11 mouse cellular contexts compared by ENCODE assay signal in the genomic region with DNA sequence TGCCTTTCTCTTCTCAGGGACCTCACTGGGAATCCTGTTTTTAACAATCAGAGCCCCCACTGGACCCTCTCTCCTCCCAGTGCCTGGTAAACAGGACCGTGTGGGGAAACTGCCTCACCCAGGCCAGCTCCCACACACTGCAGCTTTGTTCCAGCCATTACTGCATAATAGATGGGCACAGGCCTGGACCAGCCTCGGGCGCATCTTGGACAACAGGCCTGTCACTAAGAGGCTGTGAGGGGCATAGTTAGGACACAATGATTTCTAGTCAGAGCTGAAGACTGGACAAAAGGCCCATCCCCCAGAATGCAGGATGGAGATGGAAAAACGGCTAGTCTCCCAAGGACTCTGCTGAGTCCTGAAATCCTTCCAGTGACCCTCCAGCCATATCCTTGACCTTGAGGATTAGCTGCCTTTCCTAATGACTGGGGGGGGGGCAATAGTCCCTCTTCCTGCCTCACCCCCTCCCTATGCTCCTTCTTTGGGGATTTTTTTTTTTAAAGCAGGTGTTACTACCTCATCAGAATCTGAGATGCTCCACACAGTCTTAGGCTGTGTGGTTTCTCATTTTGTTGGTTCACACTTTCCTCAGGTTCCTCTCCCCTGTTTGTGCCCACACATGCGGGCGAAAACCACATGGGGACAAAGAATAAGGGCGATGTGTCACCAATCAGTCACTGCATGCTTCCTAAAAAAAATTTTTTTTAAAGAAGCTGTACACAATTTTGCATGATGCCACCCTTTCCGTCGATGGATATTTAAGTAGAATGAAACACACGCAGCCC. TPM values are rescaled to one million over a fixed set of nuclear protein-coding genes. Genes with fewer than 3 reads are reported as not detected.
DNase-seq lines count a peak whose midpoint lies in the region; ATAC-seq lines count a peak whose summit lies in the region.
"Had no signal": no experiment of that assay in that cellular context is flagged by ENCODE, and none has a peak within 500 bp of the region (broad histone marks: within the 10 kb centered on the region; RNA-seq: fewer than 3 reads in every experiment).

No protein-coding gene starts in this region.

- H3K27ac ChIP-seq in kidney, embryonic 15.5 days = peak overlapping the region; percentile 28; the same call in 1 of the 2 replicates
- no peak overlapping the region for H3K27ac ChIP-seq in kidney, embryonic 14.5 days (ENCODE audit: low read depth, low read length)
- no peak overlapping the region for H3K27ac ChIP-seq in embryonic facial prominence, embryonic 11.5 days (replicated peaks; ENCODE audit: low read depth, low read length)
- H3K27ac ChIP-seq in hindbrain, embryonic 14.5 days = peak overlapping the region; percentile 53
- H3K27ac ChIP-seq in neural tube, embryonic 14.5 days (ENCODE audit: low read depth, low read length) = peak overlapping the region; percentile 35
- H3K27ac ChIP-seq: macrophage had no signal

- DNase-seq in embryonic facial prominence, embryonic 11.5 days (ENCODE audit: low spot score) = no peak
- DNase-seq in hindbrain, embryonic 14.5 days (ENCODE audit: low spot score) = no peak
- DNase-seq in ovary, postnatal 36 days (ENCODE audit: low spot score) = no peak
- DNase-seq in cerebellum, postnatal 25 days = no peak
- DNase-seq: gastrocnemius, postnatal 36 days; kidney, postnatal 4 days had no signal

- H3K27me3 ChIP-seq in kidney, embryonic 15.5 days = no peaks in the 10 kb centered on the region
- no peaks in the 10 kb centered on the region for H3K27me3 ChIP-seq in kidney, embryonic 14.5 days (ENCODE audit: control insufficient read depth, insufficient read depth, low read length)
- no peaks in the 10 kb centered on the region for H3K27me3 ChIP-seq in embryonic facial prominence, embryonic 11.5 days (ENCODE audit: control insufficient read depth, insufficient read depth, low read length)
- no peaks in the 10 kb centered on the region for H3K27me3 ChIP-seq in hindbrain, embryonic 14.5 days (ENCODE audit: control insufficient read depth, insufficient read depth, low read length)
- H3K27me3 ChIP-seq in neural tube, embryonic 14.5 days (ENCODE audit: control insufficient read depth, insufficient read depth, low read length) = no peaks in the 10 kb centered on the region

- H3K4me2 ChIP-seq in kidney, embryonic 15.5 days = no peak overlapping the region
- H3K4me2 ChIP-seq in kidney, embryonic 14.5 days (replicated peaks; ENCODE audit: low read depth, low read length) = no peak overlapping the region
- no peak overlapping the region for H3K4me2 ChIP-seq in embryonic facial prominence, embryonic 11.5 days (ENCODE audit: low read depth, low read length)
- H3K4me2 ChIP-seq in hindbrain, embryonic 14.5 days (replicated peaks) = no peak overlapping the region
- H3K4me2 ChIP-seq in neural tube, embryonic 14.5 days (ENCODE audit: low read depth, low read length) = no peak overlapping the region

- ATAC-seq in kidney, embryonic 15.5 days (replicated peaks; ENCODE audit: low FRiP score) = no peak
- no peak for ATAC-seq in kidney, embryonic 14.5 days (ENCODE audit: low FRiP score, low TSS enrichment)
- ATAC-seq in embryonic facial prominence, embryonic 11.5 days (replicated peaks; ENCODE audit: insufficient number of reproducible peaks, low FRiP score, low TSS enrichment, low read depth) = peak; percentile 64; the same call in 1 of the 2 replicates
- peak; percentile 59; the same call in 1 of the 2 replicates for ATAC-seq in hindbrain, embryonic 14.5 days (ENCODE audit: low FRiP score)
- peak; percentile 47; the same call in 1 of the 2 replicates for ATAC-seq in neural tube, embryonic 14.5 days (ENCODE audit: low read depth)
- ATAC-seq in CD4-positive, CD25-positive, alpha-beta regulatory T cell, adult 4 months = no peak

- H3K9me3 ChIP-seq in kidney, embryonic 15.5 days (replicated peaks) = no peaks in the 10 kb centered on the region
- H3K9me3 ChIP-seq in kidney, embryonic 14.5 days (ENCODE audit: control insufficient read depth, low read length) = no peaks in the 10 kb centered on the region
- H3K9me3 ChIP-seq in embryonic facial prominence, embryonic 11.5 days (replicated peaks; ENCODE audit: control insufficient read depth, low read length) = no peaks in the 10 kb centered on the region
- no peaks in the 10 kb centered on the region for H3K9me3 ChIP-seq in hindbrain, embryonic 14.5 days (ENCODE audit: control insufficient read depth, low read length)
- H3K9me3 ChIP-seq in neural tube, embryonic 14.5 days (ENCODE audit: control insufficient read depth, low read length) = no peaks in the 10 kb centered on the region

- H3K36me3 ChIP-seq in kidney, embryonic 15.5 days = no peaks in the 10 kb centered on the region
- H3K36me3 ChIP-seq in kidney, embryonic 14.5 days (ENCODE audit: control insufficient read depth, insufficient read depth, low read length) = no peaks in the 10 kb centered on the region
- H3K36me3 ChIP-seq in embryonic facial prominence, embryonic 11.5 days (replicated peaks; ENCODE audit: control insufficient read depth, insufficient read depth, low read depth, low read length) = no peaks in the 10 kb centered on the region
- no peaks in the 10 kb centered on the region for H3K36me3 ChIP-seq in hindbrain, embryonic 14.5 days (replicated peaks; ENCODE audit: control insufficient read depth, insufficient read depth)
- H3K36me3 ChIP-seq in neural tube, embryonic 14.5 days (ENCODE audit: control insufficient read depth, insufficient read depth, low read length) = no peaks in the 10 kb centered on the region

- H3K4me3 ChIP-seq in kidney, embryonic 15.5 days (replicated peaks) = no peak overlapping the region
- no peak overlapping the region for H3K4me3 ChIP-seq in kidney, embryonic 14.5 days (ENCODE audit: low read length)
- H3K4me3 ChIP-seq in embryonic facial prominence, embryonic 11.5 days (ENCODE audit: low read depth, low read length) = no peak overlapping the region
- H3K4me3 ChIP-seq in hindbrain, embryonic 14.5 days (replicated peaks; ENCODE audit: low read length) = no peak overlapping the region
- no peak overlapping the region for H3K4me3 ChIP-seq in neural tube, embryonic 14.5 days (ENCODE audit: low read depth, low read length)

- H3K9ac ChIP-seq in kidney, embryonic 15.5 days = no peak overlapping the region
- no peak overlapping the region for H3K9ac ChIP-seq in kidney, embryonic 14.5 days (ENCODE audit: low read depth, low read length)
- H3K9ac ChIP-seq in embryonic facial prominence, embryonic 11.5 days (replicated peaks; ENCODE audit: low read length) = no peak overlapping the region
- H3K9ac ChIP-seq in hindbrain, embryonic 14.5 days = peak overlapping the region; percentile 6
- 0 out of 2 replicates have a peak overlapping the region, but pooled peaks have one; percentile 16 for H3K9ac ChIP-seq in neural tube, embryonic 14.5 days (replicated peaks; ENCODE audit: low read depth, low read length)

- H3K4me1 ChIP-seq in kidney, embryonic 15.5 days = peaks cover 46% of the 10 kb centered on the region
- peaks cover 20% of the 10 kb centered on the region for H3K4me1 ChIP-seq in kidney, embryonic 14.5 days (ENCODE audit: control insufficient read depth, insufficient read depth, low read length)
- no peaks in the 10 kb centered on the region for H3K4me1 ChIP-seq in embryonic facial prominence, embryonic 11.5 days (ENCODE audit: control insufficient read depth, insufficient read depth, low read length)
- peaks cover 35% of the 10 kb centered on the region for H3K4me1 ChIP-seq in hindbrain, embryonic 14.5 days (replicated peaks; ENCODE audit: control insufficient read depth, insufficient read depth, low read length)
- peaks cover 21% of the 10 kb centered on the region; the same call in 1 of the 2 replicates for H3K4me1 ChIP-seq in neural tube, embryonic 14.5 days (ENCODE audit: control insufficient read depth, insufficient read depth, low read length)

- WGBS in kidney, embryonic 15.5 days = 69% methylated on average over 10 of the region's 10 CpGs
- WGBS in kidney, embryonic 14.5 days = 76% methylated on average over 10 of the region's 10 CpGs
- 59% methylated on average over 10 of the region's 10 CpGs for WGBS in embryonic facial prominence, embryonic 11.5 days
- 54% methylated on average over 10 of the region's 10 CpGs for WGBS in hindbrain, embryonic 14.5 days
- WGBS in neural tube, embryonic 14.5 days = 54% methylated on average over 10 of the region's 10 CpGs

RNA-seq across cellular contexts. Expression of gene Coro2b, which starts 27.9 kb away (rescaled TPM):
- polyA plus RNA-seq in kidney, embryonic 15.5 days (2015; fragmentation: Nextera tagmentation; extraction: Ambion mirVana) = 16.8 and 19.1 TPM in 2 replicates
- polyA plus RNA-seq in kidney, embryonic 14.5 days (2014; fragmentation: Nextera tagmentation; extraction: Ambion mirVana) = 9.3 and 16.5 TPM in 2 replicates
- polyA plus RNA-seq in embryonic facial prominence, embryonic 11.5 days (2014; fragmentation: Nextera tagmentation; extraction: Ambion mirVana) = 6.5 and 8.7 TPM in 2 replicates
- 35.8 and 38.5 TPM in 2 replicates for polyA plus RNA-seq in hindbrain, embryonic 14.5 days (2014; fragmentation: Nextera tagmentation; extraction: Ambion mirVana)
- polyA plus RNA-seq in neural tube, embryonic 14.5 days (2014; fragmentation: Nextera tagmentation; extraction: Ambion mirVana) = 32.5 and 34.5 TPM in 2 replicates
- 1 to 10 TPM; 2.7 to 3.6 TPM for polyA plus RNA-seq in CD4-positive, CD25-positive, alpha-beta regulatory T cell, adult 4 months (2017; shearing (Covaris generic))

Comparison
In these comparisons a context has a peak if more than half of its experiments do, and no peak if none do; other contexts are left out.
1. H3K27ac ChIP-seq: peak in kidney, embryonic 15.5 days (single experiment), hindbrain, embryonic 14.5 days (single experiment) and neural tube, embryonic 14.5 days (single experiment); none in kidney, embryonic 14.5 days (single experiment) and embryonic facial prominence, embryonic 11.5 days (single experiment).
2. ATAC-seq: peak in embryonic facial prominence, embryonic 11.5 days (single experiment), hindbrain, embryonic 14.5 days (single experiment) and neural tube, embryonic 14.5 days (single experiment); none in kidney, embryonic 15.5 days (single experiment), kidney, embryonic 14.5 days (single experiment) and CD4-positive, CD25-positive, alpha-beta regulatory T cell, adult 4 months (single experiment).
3. H3K9ac ChIP-seq: peak in hindbrain, embryonic 14.5 days (single experiment) and neural tube, embryonic 14.5 days (single experiment); none in kidney, embryonic 15.5 days (single experiment), kidney, embryonic 14.5 days (single experiment) and embryonic facial prominence, embryonic 11.5 days (single experiment).